Mouse (Mus musculus): Measurements from ENCODE around the gene Gm28043. TPM values are rescaled to one million over a fixed set of nuclear protein-coding genes. Genes with fewer than 3 reads are reported as not detected.

Gm28043 gene
- polyA plus RNA-seq, 1 experiment from 2014 or later = 2.6 TPM

- no peak for ATAC-seq (ENCODE audit: insufficient read depth, low FRiP score, low read depth)
- H3K9me3 ChIP-seq = no peaks in the 10 kb centered on the region
- no peak overlapping the region for H3K4me2 ChIP-seq
- H3K4me3 ChIP-seq (replicated peaks) = no peak overlapping the region
- H3K4me1 ChIP-seq = peaks cover 7% of the 10 kb centered on the region; the same call in 1 of the 2 replicates
- H3K36me3 ChIP-seq = peaks cover 35% of the 10 kb centered on the region
- 90% methylated on average over 7 of the region's 7 CpGs for WGBS
- no peaks in the 10 kb centered on the region for H3K27me3 ChIP-seq (replicated peaks)
- H3K27ac ChIP-seq = no peak overlapping the region
- H3K9ac ChIP-seq = no peak overlapping the region
Measured at GRCm38 (mm10) chr17:29682261-29682660, 67.6 kb downstream of the Gm28043 start.

DNA sequence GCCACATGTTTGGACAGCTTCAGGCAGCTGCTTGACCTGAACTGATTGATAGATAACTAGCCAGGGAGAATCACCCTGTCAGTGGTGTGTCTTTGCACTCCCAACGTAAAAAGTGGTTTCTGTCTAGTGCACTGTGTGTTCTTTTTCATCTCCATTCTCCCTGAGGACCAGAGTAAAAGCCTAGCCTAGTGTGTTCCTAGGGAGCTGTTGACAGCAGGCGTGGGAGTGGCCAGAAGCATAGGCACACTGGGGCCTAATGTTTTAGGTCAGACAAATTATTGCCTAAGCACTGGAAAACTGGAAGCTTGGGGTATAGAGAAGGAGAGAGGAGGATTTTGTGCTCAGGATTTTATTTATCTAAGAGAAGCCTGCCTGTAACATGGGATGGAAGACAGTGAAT, 68.5 kb downstream of the Gm28043 start:
- WGBS = 67% methylated on average over 2 of the region's 2 CpGs
- Histone ChIP-seq H3K9ac (no peak overlapping the region), H3K4me3 (replicated peaks) (no peak overlapping the region), H3K4me2 (no peak overlapping the region), H3K36me3 (peaks cover 42% of the 10 kb centered on the region), H3K9me3 (no peaks in the 10 kb centered on the region), H3K27me3 (replicated peaks) (no peaks in the 10 kb centered on the region), H3K4me1 (peaks cover 7% of the 10 kb centered on the region; the same call in 1 of the 2 replicates), H3K27ac (no peak overlapping the region)
- ATAC-seq (ENCODE audit: insufficient read depth, low FRiP score, low read depth) = no peak

GRCm38 (mm10) chr17:29684275-29684674, 69.6 kb downstream of the Gm28043 start:
- 88% methylated on average over 4 of the region's 4 CpGs for WGBS
- H3K9ac ChIP-seq = no peak overlapping the region
- H3K4me3 ChIP-seq (replicated peaks) = no peak overlapping the region
- no peak overlapping the region for H3K4me2 ChIP-seq
- no peaks in the 10 kb centered on the region for H3K27me3 ChIP-seq (replicated peaks)
- no peaks in the 10 kb centered on the region for H3K9me3 ChIP-seq
- ATAC-seq (ENCODE audit: insufficient read depth, low FRiP score, low read depth) = no peak
- peaks cover 7% of the 10 kb centered on the region; the same call in 1 of the 2 replicates for H3K4me1 ChIP-seq
- H3K27ac ChIP-seq = no peak overlapping the region
- peaks cover 43% of the 10 kb centered on the region for H3K36me3 ChIP-seq

GRCm38 (mm10) chr17:29686771-29687170, 72.1 kb downstream of the Gm28043 start:
- Histone ChIP-seq H3K9me3 (no peaks in the 10 kb centered on the region), H3K4me2 (no peak overlapping the region), H3K9ac (no peak overlapping the region), H3K4me1 (0 out of 2 replicates have a peak, but pooled peaks cover 3% of the 10 kb centered on the region), H3K27me3 (replicated peaks) (no peaks in the 10 kb centered on the region), H3K4me3 (replicated peaks) (no peak overlapping the region), H3K36me3 (peaks cover 48% of the 10 kb centered on the region), H3K27ac (no peak overlapping the region)
- ATAC-seq (ENCODE audit: insufficient read depth, low FRiP score, low read depth) = peak; percentile 27; the same call in 1 of the 2 replicates
- whole genome bisulfite sequencing = 93% methylated on average over 5 of the region's 5 CpGs

DNA sequence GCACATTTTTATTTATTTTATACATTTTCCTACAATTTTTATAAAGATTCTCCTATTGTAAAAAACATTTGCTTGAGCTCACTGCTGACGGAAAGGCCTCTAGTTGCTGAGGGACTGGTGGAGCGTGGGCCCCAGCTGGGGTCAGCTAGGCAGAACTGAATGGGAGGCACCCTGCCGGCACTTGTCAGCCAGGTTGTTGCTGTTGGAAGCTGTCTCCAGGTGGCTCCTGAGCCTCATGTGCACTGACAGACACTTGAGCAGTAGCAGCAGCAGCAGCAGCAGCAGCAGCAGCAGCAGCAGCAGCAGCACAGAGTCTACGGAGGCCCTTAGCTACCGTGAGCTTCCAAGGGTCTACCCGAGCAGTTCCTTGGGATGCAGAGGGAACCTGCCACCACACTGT, 72.7 kb downstream of the Gm28043 start:
- H3K4me3 ChIP-seq (replicated peaks) = no peak overlapping the region
- no peak overlapping the region for H3K27ac ChIP-seq
- no peaks in the 10 kb centered on the region for H3K27me3 ChIP-seq (replicated peaks)
- WGBS = 85% methylated on average over 6 of the region's 6 CpGs
- no peak for ATAC-seq (ENCODE audit: insufficient read depth, low FRiP score, low read depth)
- no peak overlapping the region for H3K4me2 ChIP-seq
- H3K36me3 ChIP-seq = peaks cover 47% of the 10 kb centered on the region
- no peak overlapping the region for H3K9ac ChIP-seq
- H3K4me1 ChIP-seq = 0 out of 2 replicates have a peak, but pooled peaks cover 3% of the 10 kb centered on the region
- H3K9me3 ChIP-seq = no peaks in the 10 kb centered on the region

DNA sequence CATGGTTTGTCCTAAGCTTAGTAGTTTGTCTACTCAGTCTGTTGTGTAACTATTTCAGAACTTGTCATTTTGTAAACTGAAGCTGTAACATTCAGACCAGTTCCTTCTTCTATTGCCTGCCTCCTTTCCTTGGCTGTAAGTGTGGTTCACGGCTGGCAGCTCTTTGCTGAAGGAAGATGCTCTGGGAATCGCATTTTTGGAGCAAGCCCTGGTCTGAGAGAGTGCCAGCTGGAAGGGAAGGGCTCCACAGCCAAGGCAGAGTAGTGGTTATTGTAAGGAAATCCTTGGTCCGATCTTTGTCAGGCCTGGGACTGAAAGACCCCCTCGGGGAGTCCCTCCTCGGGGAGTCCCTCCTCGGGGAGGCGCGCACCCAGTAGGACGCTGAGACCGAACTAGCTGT, 73.9 kb downstream of the Gm28043 start:
- Histone ChIP-seq H3K27ac (no peak overlapping the region), H3K36me3 (peaks cover 45% of the 10 kb centered on the region), H3K4me2 (no peak overlapping the region), H3K9ac (no peak overlapping the region), H3K27me3 (replicated peaks) (no peaks in the 10 kb centered on the region), H3K4me1 (0 out of 2 replicates have a peak, but pooled peaks cover 3% of the 10 kb centered on the region), H3K9me3 (no peaks in the 10 kb centered on the region), H3K4me3 (replicated peaks) (no peak overlapping the region)
- WGBS = 94% methylated on average over 10 of the region's 10 CpGs
- no peak for ATAC-seq (ENCODE audit: insufficient read depth, low FRiP score, low read depth)

DNA sequence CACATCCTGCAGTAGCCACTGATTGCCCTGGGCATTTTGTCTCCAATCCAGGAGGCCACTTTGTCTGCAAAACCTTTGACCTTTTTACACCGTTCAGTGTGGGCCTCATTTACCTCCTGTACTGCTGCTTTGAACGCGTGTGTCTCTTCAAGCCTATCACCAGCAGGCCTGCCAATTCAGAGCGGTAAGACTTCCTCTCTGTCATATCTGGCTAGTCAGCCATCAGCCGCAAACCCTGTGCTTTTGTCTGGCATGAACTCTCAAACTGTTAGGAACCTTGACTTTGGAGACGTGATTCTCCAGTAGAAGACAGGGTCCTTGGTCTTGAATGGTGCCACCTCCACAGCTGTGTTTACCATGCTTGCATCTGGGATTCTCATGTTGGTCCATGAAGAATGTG, 75.6 kb downstream of the Gm28043 start:
- H3K4me1 ChIP-seq = 0 out of 2 replicates have a peak, but pooled peaks cover under 1% of the 10 kb centered on the region
- no peak overlapping the region for H3K4me3 ChIP-seq (replicated peaks)
- WGBS = 78% methylated on average over 6 of the region's 6 CpGs
- no peaks in the 10 kb centered on the region for H3K9me3 ChIP-seq
- H3K9ac ChIP-seq = no peak overlapping the region
- peaks cover 49% of the 10 kb centered on the region for H3K36me3 ChIP-seq
- no peak for ATAC-seq (ENCODE audit: insufficient read depth, low FRiP score, low read depth)
- no peaks in the 10 kb centered on the region for H3K27me3 ChIP-seq (replicated peaks)
- H3K4me2 ChIP-seq = no peak overlapping the region
- no peak overlapping the region for H3K27ac ChIP-seq

- no peaks in the 10 kb centered on the region for H3K4me1 ChIP-seq
- H3K27me3 ChIP-seq (replicated peaks) = no peaks in the 10 kb centered on the region
- H3K36me3 ChIP-seq = peaks cover 39% of the 10 kb centered on the region
Measured at GRCm38 (mm10) chr17:29692827-29693226, 78.2 kb downstream of the Gm28043 start.

GRCm38 (mm10) chr17:29693571-29693970, 78.9 kb downstream of the Gm28043 start:
- no peak for ATAC-seq (ENCODE audit: insufficient read depth, low FRiP score, low read depth)

More at GRCm38 (mm10) chr17:29692827-29693226, 78.2 kb downstream of the Gm28043 start:
- ATAC-seq (ENCODE audit: insufficient read depth, low FRiP score, low read depth) = no peak
- H3K4me3 ChIP-seq (replicated peaks) = no peak overlapping the region
- 88% methylated on average over 2 of the region's 2 CpGs for WGBS
- H3K4me2 ChIP-seq = no peak overlapping the region
- H3K27ac ChIP-seq = no peak overlapping the region
- H3K9me3 ChIP-seq = no peaks in the 10 kb centered on the region
- no peak overlapping the region for H3K9ac ChIP-seq

DNA sequence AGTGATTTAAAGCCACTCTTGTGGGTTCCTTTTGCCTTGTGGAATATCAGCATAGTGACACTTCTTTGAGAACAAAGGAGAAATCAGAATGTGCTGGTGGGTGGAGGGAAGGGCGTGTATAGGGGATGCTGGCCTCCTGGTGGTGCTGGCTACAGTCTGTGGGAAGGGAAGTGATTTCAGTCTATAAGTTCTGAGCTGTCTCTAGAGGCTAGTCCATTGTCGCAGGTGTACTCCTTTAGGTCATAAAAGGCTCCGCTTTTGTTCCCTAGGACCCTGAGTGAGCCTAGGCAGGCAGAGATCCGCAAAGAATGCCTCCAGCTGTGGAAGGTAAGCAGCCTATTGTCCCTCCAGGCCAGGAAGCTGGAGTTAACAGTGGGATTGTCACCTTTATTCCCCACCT, 79.8 kb downstream of the Gm28043 start:
- Histone ChIP-seq H3K36me3 (peaks cover 44% of the 10 kb centered on the region), H3K4me2 (no peak overlapping the region)
- no peak for ATAC-seq (ENCODE audit: insufficient read depth, low FRiP score, low read depth)

More at GRCm38 (mm10) chr17:29693571-29693970, 78.9 kb downstream of the Gm28043 start:
- H3K36me3 ChIP-seq = peaks cover 40% of the 10 kb centered on the region
- 72% methylated on average over 2 of the region's 2 CpGs for WGBS
- no peak overlapping the region for H3K4me2 ChIP-seq
- no peak overlapping the region for H3K27ac ChIP-seq
- H3K4me1 ChIP-seq = no peaks in the 10 kb centered on the region
- H3K9ac ChIP-seq = no peak overlapping the region
- H3K9me3 ChIP-seq = no peaks in the 10 kb centered on the region
- no peak overlapping the region for H3K4me3 ChIP-seq (replicated peaks)
- H3K27me3 ChIP-seq (replicated peaks) = no peaks in the 10 kb centered on the region

DNA sequence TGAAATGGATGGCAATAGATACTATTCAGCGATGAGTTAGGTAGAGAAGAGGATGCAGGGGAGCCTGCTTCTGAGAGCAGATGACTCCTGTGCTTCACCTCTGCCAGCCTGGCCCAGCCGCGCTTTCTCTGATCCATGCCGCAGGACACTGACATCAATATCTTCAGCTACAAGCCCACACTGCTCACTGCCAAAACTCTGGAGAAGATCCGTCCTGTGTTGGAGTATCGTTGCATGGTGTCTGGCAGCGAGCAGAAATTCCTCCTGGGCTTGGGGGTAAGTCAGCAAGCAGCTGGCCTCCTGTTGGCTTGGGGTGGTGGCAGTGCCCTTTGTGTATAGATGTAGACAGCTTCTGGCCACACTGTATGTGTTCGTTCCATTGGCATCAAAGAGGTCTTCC, 82.3 kb downstream of the Gm28043 start:
- no peak overlapping the region for H3K4me3 ChIP-seq (replicated peaks)
- no peaks in the 10 kb centered on the region for H3K4me1 ChIP-seq
- ATAC-seq (ENCODE audit: insufficient read depth, low FRiP score, low read depth) = no peak
- H3K36me3 ChIP-seq = peaks cover 54% of the 10 kb centered on the region
- H3K9me3 ChIP-seq = no peaks in the 10 kb centered on the region
- H3K27ac ChIP-seq = no peak overlapping the region
- 95% methylated on average over 8 of the region's 8 CpGs for WGBS
- no peak overlapping the region for H3K9ac ChIP-seq
- H3K27me3 ChIP-seq (replicated peaks) = no peaks in the 10 kb centered on the region
- no peak overlapping the region for H3K4me2 ChIP-seq

More for the DNA sequence above, 79.8 kb downstream of the Gm28043 start:
- no peak overlapping the region for H3K27ac ChIP-seq
- no peak overlapping the region for H3K9ac ChIP-seq
- no peak overlapping the region for H3K4me3 ChIP-seq (replicated peaks)
- no peaks in the 10 kb centered on the region for H3K4me1 ChIP-seq
- H3K27me3 ChIP-seq (replicated peaks) = no peaks in the 10 kb centered on the region
- WGBS = 83% methylated on average over 4 of the region's 4 CpGs
- no peaks in the 10 kb centered on the region for H3K9me3 ChIP-seq

DNA sequence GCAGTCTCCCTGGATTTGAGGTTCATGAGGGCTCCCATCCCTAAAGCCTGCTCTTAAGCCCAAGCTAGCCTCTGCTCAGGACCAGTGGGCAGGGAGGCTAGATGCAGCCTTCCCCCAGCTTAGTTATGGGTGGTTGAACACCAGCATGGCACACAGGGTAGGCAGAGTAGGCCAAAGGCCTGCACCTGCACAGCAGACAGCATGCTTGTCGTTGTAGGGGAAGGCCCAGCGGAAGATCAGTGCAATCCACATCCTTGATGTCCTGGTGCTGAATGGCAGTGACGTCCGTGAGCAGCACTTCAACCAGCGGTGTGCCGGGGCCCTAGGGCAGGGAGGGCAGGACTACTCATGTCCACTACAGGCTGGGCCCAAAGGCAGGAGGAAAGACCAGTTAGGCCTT, 83.7 kb downstream of the Gm28043 start:
- no peak overlapping the region for H3K27ac ChIP-seq
- no peak overlapping the region for H3K9ac ChIP-seq
- ATAC-seq (ENCODE audit: insufficient read depth, low FRiP score, low read depth) = no peak
- no peak overlapping the region for H3K4me2 ChIP-seq
- 81% methylated on average over 6 of the region's 6 CpGs for WGBS
- H3K4me1 ChIP-seq = no peaks in the 10 kb centered on the region
- H3K9me3 ChIP-seq = no peaks in the 10 kb centered on the region
- H3K36me3 ChIP-seq = peaks cover 65% of the 10 kb centered on the region
- no peak overlapping the region for H3K4me3 ChIP-seq (replicated peaks)
- H3K27me3 ChIP-seq (replicated peaks) = no peaks in the 10 kb centered on the region

- H3K27me3 ChIP-seq (replicated peaks) = no peaks in the 10 kb centered on the region
- H3K36me3 ChIP-seq = peaks cover 67% of the 10 kb centered on the region
- H3K27ac ChIP-seq = no peak overlapping the region
- 93% methylated on average over 7 of the region's 7 CpGs for WGBS
- no peak overlapping the region for H3K9ac ChIP-seq
- no peak for ATAC-seq (ENCODE audit: insufficient read depth, low FRiP score, low read depth)
- no peaks in the 10 kb centered on the region for H3K4me1 ChIP-seq
- H3K4me3 ChIP-seq (replicated peaks) = no peak overlapping the region
- H3K9me3 ChIP-seq = no peaks in the 10 kb centered on the region
- no peak overlapping the region for H3K4me2 ChIP-seq
Measured at GRCm38 (mm10) chr17:29700573-29700972, 85.9 kb downstream of the Gm28043 start.

All from stomach, embryonic 15.5 days (tissue).